Mouse (Mus musculus) ES-Bruce4 (cell line): Measurements from ENCODE around the gene Cracr2a. TPM values are rescaled to one million over a fixed set of nuclear protein-coding genes. Genes with fewer than 3 reads are reported as not detected.

Source experiments
- H3K27ac ChIP-seq: 2 replicates; pipeline ENCODE4 v1.5.1; 2012; ENCODE audit warnings: low read length, inconsistent platforms; ENCODE audit not compliant: insufficient read depth
- H3K27me3 ChIP-seq: 2 replicates; pipeline ENCODE4 v1.6.1; 2012; ENCODE audit warnings: mild to moderate bottlenecking, low read length, inconsistent platforms; ENCODE audit not compliant: control insufficient read depth, poor library complexity, insufficient read depth, severe bottlenecking
- H3K36me3 ChIP-seq: 2 replicates; pipeline ENCODE4 v1.6.1; 2012; ENCODE audit warnings: inconsistent platforms, mild to moderate bottlenecking, low read length, moderate library complexity; ENCODE audit not compliant: control insufficient read depth, poor library complexity, insufficient read depth, severe bottlenecking
- H3K4me1 ChIP-seq: one replicate; pipeline ENCODE4 v1.8.1; 2011; ENCODE audit warnings: low read length; ENCODE audit not compliant: control insufficient read depth, insufficient read depth
- H3K4me3 ChIP-seq: 2 replicates; pipeline ENCODE4 v1.5.1; 2011; ENCODE audit warnings: low read depth, mild to moderate bottlenecking, low read length
- H3K9ac ChIP-seq: 2 replicates; pipeline ENCODE4 v1.6.1; 2012; ENCODE audit warnings: low read depth, mild to moderate bottlenecking, inconsistent platforms; ENCODE audit not compliant: poor library complexity, severe bottlenecking
- H3K9me3 ChIP-seq: replicated peaks from 2 replicates; pipeline ENCODE4 v1.6.1; 2012; ENCODE audit warnings: mild to moderate bottlenecking, low read length, inconsistent platforms; ENCODE audit not compliant: control insufficient read depth, poor library complexity, insufficient read depth, severe bottlenecking
- CTCF ChIP-seq: IDR thresholded peaks from one replicate; pipeline ENCODE4 v1.8.1; 2011; ENCODE audit warnings: low read depth, low read length
- EP300 ChIP-seq: IDR thresholded peaks from 2 replicates; pipeline ENCODE4 v1.6.1; 2011; ENCODE audit warnings: low read depth, low read length; ENCODE audit not compliant: insufficient read depth
- POLR2A ChIP-seq: IDR thresholded peaks from one replicate; pipeline ENCODE4 v1.8.1; 2011; ENCODE audit warnings: low read length; ENCODE audit not compliant: insufficient read depth
- polyA plus RNA-seq: library from polyadenylated mRNA; stranded (reverse); fragments of >200 nt; gene quantifications from 2 replicates; pipeline ENCODE4 v1.2.4, GENCODE M21; 2011; ENCODE audit warnings: low read depth; ENCODE audit not compliant: missing spikeins, insufficient read depth, insufficient read length

Cracr2a gene
- polyA plus RNA-seq, 1 experiment: 0.19 TPM

DNA sequence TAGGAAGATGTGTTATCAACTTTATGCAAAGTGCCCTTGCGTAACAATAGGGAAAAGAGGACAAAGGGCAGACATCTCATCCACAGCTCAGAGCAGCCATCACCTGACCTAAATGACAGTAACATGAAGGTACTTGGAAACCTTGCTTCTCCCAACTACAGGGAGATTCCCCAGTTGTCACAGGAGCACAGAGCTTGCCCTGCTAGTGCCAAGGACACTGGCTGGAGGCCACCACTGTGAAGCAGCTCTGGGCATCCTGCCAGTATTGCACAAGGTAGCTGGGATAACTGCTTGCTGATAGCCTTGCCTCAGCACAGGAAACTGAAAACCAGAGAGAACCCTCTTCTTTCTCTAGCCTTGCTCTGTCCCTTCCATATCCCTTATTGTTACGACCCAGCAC is 31.7 kb upstream of the Cracr2a start:
- Histone ChIP-seq H3K4me1 (peaks cover 3% of the 10 kb centered on the region), H3K27ac (no peak overlapping the region), H3K9me3 (no peaks in the 10 kb centered on the region), H3K36me3 (no peaks in the 10 kb centered on the region), H3K27me3 (no peaks in the 10 kb centered on the region; the same call in 1 of the 2 replicates), H3K9ac (no peak overlapping the region), H3K4me3 (no peak overlapping the region)
- no peak for TF ChIP-seq EP300
- no peak for TF ChIP-seq CTCF
- TF ChIP-seq POLR2A: no peak

DNA sequence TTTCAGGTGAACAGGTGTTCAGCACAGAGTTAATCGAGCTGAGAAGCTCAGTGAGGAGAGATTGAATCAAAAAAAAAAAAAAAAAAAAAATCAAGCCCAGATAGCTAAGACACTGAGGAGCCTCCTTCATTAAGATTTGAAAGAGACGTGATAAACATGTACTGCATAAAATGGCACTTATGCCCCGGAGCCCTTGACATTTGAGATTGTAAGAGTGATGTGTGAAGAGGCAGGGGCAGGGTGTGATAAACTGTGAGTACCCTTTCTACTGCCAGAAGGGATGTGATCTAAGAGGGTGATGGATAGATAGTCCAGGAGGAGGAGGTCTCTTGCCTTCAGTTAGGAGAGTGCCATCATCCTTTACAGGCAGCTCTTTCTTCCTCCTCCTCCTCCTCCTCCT is 30.9 kb upstream of the Cracr2a start:
- H3K4me1 ChIP-seq: peaks cover 3% of the 10 kb centered on the region
- no peak overlapping the region for H3K9ac ChIP-seq
- no peaks in the 10 kb centered on the region for H3K36me3 ChIP-seq
- no peak overlapping the region for H3K4me3 ChIP-seq
- no peaks in the 10 kb centered on the region; the same call in 1 of the 2 replicates for H3K27me3 ChIP-seq
- no peak overlapping the region for H3K27ac ChIP-seq
- H3K9me3 ChIP-seq: no peaks in the 10 kb centered on the region
- TF ChIP-seq CTCF (no peak), POLR2A (no peak), EP300 (no peak)

- Histone ChIP-seq H3K4me3 (no peak overlapping the region), H3K36me3 (no peaks in the 10 kb centered on the region), H3K9me3 (no peaks in the 10 kb centered on the region), H3K27me3 (no peaks in the 10 kb centered on the region; the same call in 1 of the 2 replicates), H3K4me1 (peaks cover 3% of the 10 kb centered on the region), H3K27ac (no peak overlapping the region), H3K9ac (no peak overlapping the region)
- TF ChIP-seq EP300: no peak
- TF ChIP-seq CTCF: no peak
- no peak for TF ChIP-seq POLR2A
Measured at GRCm38 (mm10) chr6:127531412-127532205, 29.5 kb upstream of the Cracr2a start.

GRCm38 (mm10) chr6:127532304-127532703 is 28.8 kb upstream of the Cracr2a start:
- Histone ChIP-seq H3K4me3 (no peak overlapping the region), H3K9ac (no peak overlapping the region), H3K27ac (no peak overlapping the region), H3K9me3 (no peaks in the 10 kb centered on the region), H3K36me3 (no peaks in the 10 kb centered on the region), H3K4me1 (peaks cover 3% of the 10 kb centered on the region), H3K27me3 (no peaks in the 10 kb centered on the region; the same call in 1 of the 2 replicates)
- TF ChIP-seq CTCF: no peak
- TF ChIP-seq EP300: no peak
- no peak for TF ChIP-seq POLR2A

GRCm38 (mm10) chr6:127533766-127534165 is 27.4 kb upstream of the Cracr2a start:
- Histone ChIP-seq H3K9ac (no peak overlapping the region), H3K4me3 (no peak overlapping the region)

GRCm38 (mm10) chr6:127537035-127537434 is 24.1 kb upstream of the Cracr2a start:
- Histone ChIP-seq H3K27me3 (no peaks in the 10 kb centered on the region), H3K36me3 (no peaks in the 10 kb centered on the region), H3K4me3 (no peak overlapping the region), H3K9ac (no peak overlapping the region), H3K27ac (no peak overlapping the region), H3K9me3 (no peaks in the 10 kb centered on the region), H3K4me1 (no peaks in the 10 kb centered on the region)
- TF ChIP-seq CTCF (no peak), POLR2A (no peak), EP300 (no peak)

More at GRCm38 (mm10) chr6:127533766-127534165, 27.4 kb upstream of the Cracr2a start:
- no peaks in the 10 kb centered on the region for H3K36me3 ChIP-seq
- peaks cover 3% of the 10 kb centered on the region for H3K4me1 ChIP-seq
- H3K27me3 ChIP-seq: no peaks in the 10 kb centered on the region
- no peaks in the 10 kb centered on the region for H3K9me3 ChIP-seq
- H3K27ac ChIP-seq: no peak overlapping the region
- TF ChIP-seq POLR2A (no peak), CTCF (no peak), EP300 (no peak)
